Mouse (Mus musculus): Measurements from ENCODE around the gene Bcan.

GRCm38 (mm10) chr3:88027434-88028186, 27.6 kb upstream of the Bcan start, which contains the start of gene Hapln2:
- TF ChIP-seq CHD2 (IDR thresholded peaks at IDR 0.05; ENCODE audit: low read depth, low read length) (no peak), MAFK (IDR thresholded peaks at IDR 0.05; ENCODE audit: insufficient read depth, low read depth, low read length) (no peak), ZNF384 (IDR thresholded peaks at IDR 0.05; ENCODE audit: low read depth, low read length) (no peak)

Data from ES-E14 (cell line).